Mouse (Mus musculus) ES-E14 (cell line): ENCODE measurements around the gene Gm10803.

Experiments used
- CHD2 ChIP-seq: IDR thresholded peaks from 2 replicates; pipeline ENCODE4 v1.6.1; 2014; ENCODE audit warnings: mild to moderate bottlenecking, low read depth, low read length, inconsistent platforms
- HCFC1 ChIP-seq: IDR thresholded peaks from 2 replicates; pipeline ENCODE4 v1.6.1; 2012; ENCODE audit warnings: low read length, inconsistent platforms, borderline replicate concordance; ENCODE audit not compliant: insufficient read depth
- MAFK ChIP-seq: IDR thresholded peaks from 2 replicates; pipeline ENCODE4 v1.6.1; 2014; ENCODE audit warnings: mild to moderate bottlenecking, low read depth, low read length, inconsistent platforms; ENCODE audit not compliant: insufficient read depth
- ZC3H11A ChIP-seq: IDR thresholded peaks from 2 replicates; pipeline ENCODE4 v1.6.1; 2012; ENCODE audit warnings: low read depth, mild to moderate bottlenecking, inconsistent platforms, low read length, borderline replicate concordance
- ZNF384 ChIP-seq: IDR thresholded peaks from 2 replicates; pipeline ENCODE4 v1.6.1; 2012; ENCODE audit warnings: low read depth, low read length, inconsistent platforms

- TF ChIP-seq MAFK = no peak
- TF ChIP-seq HCFC1 = no peak
- no peak for TF ChIP-seq CHD2
- no peak for TF ChIP-seq ZC3H11A
- TF ChIP-seq ZNF384 = no peak
Measured at GRCm38 (mm10) chr2:93522005-93522404, 38.4 kb upstream of the Gm10803 start.
